Mouse (Mus musculus) hindbrain, embryonic 12.5 days (tissue): ENCODE measurements around the gene Bcl2. TPM values are rescaled to one million over a fixed set of nuclear protein-coding genes. Genes with fewer than 3 reads are reported as not detected.

ENCODE experiments used
- ATAC-seq: fragments of 200-750 bp; cut with Nextera tagmentation; 2 replicates; pipeline ENCODE4 v1.8.0; 2017; ENCODE audit warnings: moderate TSS enrichment; ENCODE audit not compliant: low FRiP score
- H3K27ac ChIP-seq: fragments of 300-500 bp; sonication (generic); 2 replicates; pipeline ENCODE4 v1.5.1; 2016; ENCODE audit warnings: mild to moderate bottlenecking
- H3K27me3 ChIP-seq: fragments of 300-500 bp; sonication (generic); 2 replicates; pipeline ENCODE4 v1.6.1; 2016; ENCODE audit warnings: mild to moderate bottlenecking
- H3K36me3 ChIP-seq: fragments of 300-500 bp; sonication (generic); 2 replicates; pipeline ENCODE4 v1.6.1; 2016; ENCODE audit warnings: mild to moderate bottlenecking
- H3K4me1 ChIP-seq: fragments of 300-500 bp; sonication (generic); 2 replicates; pipeline ENCODE4 v1.6.1; 2016
- H3K4me2 ChIP-seq: fragments of 300-500 bp; sonication (generic); replicated peaks from 2 replicates; pipeline ENCODE4 v1.6.1; 2016; ENCODE audit warnings: mild to moderate bottlenecking
- H3K4me3 ChIP-seq: fragments of 300-500 bp; sonication (generic); 2 replicates; pipeline ENCODE4 v1.5.1; 2016; ENCODE audit warnings: mild to moderate bottlenecking
- H3K9ac ChIP-seq: fragments of 300-500 bp; sonication (generic); 2 replicates; pipeline ENCODE4 v1.6.1; 2016; ENCODE audit warnings: mild to moderate bottlenecking, moderate library complexity
- H3K9me3 ChIP-seq: fragments of 300-500 bp; sonication (generic); replicated peaks from 2 replicates; pipeline ENCODE4 v1.6.1; 2016; ENCODE audit warnings: mild to moderate bottlenecking
- WGBS: fragments of 180-500 bp; shearing (Covaris S2); methylation state at CpG from one replicate; pipeline ENCODE4 v1.1.7; 2016; 5-methylcytosine and 5-hydroxymethylcytosine counted together
- polyA plus RNA-seq: library from polyadenylated mRNA; unstranded; fragments of >200 nt; fragmentation: Nextera tagmentation; extraction: Ambion mirVana; gene quantifications from 2 replicates; pipeline ENCODE4 v1.2.1, GENCODE M21; 2016

Bcl2 gene
- polyA plus RNA-seq, 1 experiment from 2014 or later, result 15.5 TPM

GRCm38 (mm10) chr1:106650427-106650826 lies 63.6 kb downstream of the Bcl2 start:
- H3K36me3 ChIP-seq, result no peaks in the 10 kb centered on the region
- peaks cover 4% of the 10 kb centered on the region; the same call in 1 of the 2 replicates for H3K4me1 ChIP-seq
- H3K9ac ChIP-seq, result no peak overlapping the region
- 83% methylated on average over 4 of the region's 4 CpGs for WGBS
- no peak overlapping the region for H3K4me3 ChIP-seq
- H3K4me2 ChIP-seq, result no peak overlapping the region
- H3K27ac ChIP-seq, result no peak overlapping the region
- no peaks in the 10 kb centered on the region for H3K9me3 ChIP-seq
- H3K27me3 ChIP-seq, result no peaks in the 10 kb centered on the region
- ATAC-seq, result no peak

GRCm38 (mm10) chr1:106647336-106647735 lies 66.7 kb downstream of the Bcl2 start:
- Histone ChIP-seq H3K4me3 (no peak overlapping the region), H3K27me3 (no peaks in the 10 kb centered on the region), H3K36me3 (no peaks in the 10 kb centered on the region), H3K4me1 (peaks cover 4% of the 10 kb centered on the region; the same call in 1 of the 2 replicates), H3K4me2 (no peak overlapping the region), H3K27ac (no peak overlapping the region), H3K9ac (no peak overlapping the region), H3K9me3 (no peaks in the 10 kb centered on the region)
- no peak for ATAC-seq
- WGBS, result 89% methylated on average over 3 of the region's 3 CpGs

- Histone ChIP-seq H3K4me3 (no peak overlapping the region), H3K9ac (no peak overlapping the region), H3K27me3 (no peaks in the 10 kb centered on the region), H3K4me2 (no peak overlapping the region), H3K9me3 (no peaks in the 10 kb centered on the region), H3K4me1 (no peaks in the 10 kb centered on the region), H3K27ac (no peak overlapping the region), H3K36me3 (no peaks in the 10 kb centered on the region)
- ATAC-seq, result no peak
- WGBS, result 89% methylated on average over 4 of the region's 4 CpGs
These were observed 69.5 kb downstream of the Bcl2 start for GRCm38 (mm10) chr1:106644566-106644965.

- Histone ChIP-seq H3K36me3 (no peaks in the 10 kb centered on the region), H3K27me3 (no peaks in the 10 kb centered on the region), H3K4me2 (no peak overlapping the region), H3K4me3 (no peak overlapping the region), H3K4me1 (no peaks in the 10 kb centered on the region), H3K27ac (no peak overlapping the region), H3K9me3 (no peaks in the 10 kb centered on the region), H3K9ac (no peak overlapping the region)
- ATAC-seq, result no peak
- 69% methylated on average over 3 of the region's 3 CpGs for WGBS
These were observed 70.5 kb downstream of the Bcl2 start for GRCm38 (mm10) chr1:106643527-106643926.

- Histone ChIP-seq H3K4me2 (no peak overlapping the region), H3K4me3 (no peak overlapping the region), H3K27ac (no peak overlapping the region), H3K36me3 (no peaks in the 10 kb centered on the region), H3K9me3 (no peaks in the 10 kb centered on the region), H3K9ac (no peak overlapping the region), H3K4me1 (no peaks in the 10 kb centered on the region), H3K27me3 (no peaks in the 10 kb centered on the region)
- ATAC-seq, result no peak
- 93% methylated on average over 1 of the region's 1 CpGs for WGBS
These were observed 73.5 kb downstream of the Bcl2 start for GRCm38 (mm10) chr1:106640577-106640976.

GRCm38 (mm10) chr1:106637705-106638104 lies 76.4 kb downstream of the Bcl2 start:
- Histone ChIP-seq H3K27ac (no peak overlapping the region), H3K4me1 (no peaks in the 10 kb centered on the region), H3K9ac (no peak overlapping the region), H3K27me3 (no peaks in the 10 kb centered on the region), H3K4me3 (no peak overlapping the region), H3K36me3 (no peaks in the 10 kb centered on the region), H3K4me2 (no peak overlapping the region), H3K9me3 (no peaks in the 10 kb centered on the region)
- no peak for ATAC-seq
- 95% methylated on average over 11 of the region's 11 CpGs for WGBS

GRCm38 (mm10) chr1:106636714-106637113 lies 77.4 kb downstream of the Bcl2 start:
- Histone ChIP-seq H3K9me3 (no peaks in the 10 kb centered on the region), H3K4me2 (no peak overlapping the region), H3K27ac (no peak overlapping the region), H3K4me1 (no peaks in the 10 kb centered on the region), H3K9ac (no peak overlapping the region), H3K36me3 (no peaks in the 10 kb centered on the region), H3K4me3 (no peak overlapping the region), H3K27me3 (no peaks in the 10 kb centered on the region)
- WGBS, result 53% methylated on average over 2 of the region's 2 CpGs
- no peak for ATAC-seq

- Histone ChIP-seq H3K27ac (no peak overlapping the region), H3K4me2 (no peak overlapping the region)
- WGBS, result 58% methylated on average over 3 of the region's 3 CpGs
These were observed 80.9 kb downstream of the Bcl2 start for GRCm38 (mm10) chr1:106633207-106633606.

GRCm38 (mm10) chr1:106631869-106632463 lies 82.1 kb downstream of the Bcl2 start:
- peaks cover 23% of the 10 kb centered on the region for H3K4me1 ChIP-seq
- no peak overlapping the region for H3K9ac ChIP-seq
- no peak overlapping the region for H3K27ac ChIP-seq
- WGBS, result 97% methylated on average over 3 of the region's 3 CpGs
- H3K4me3 ChIP-seq, result no peak overlapping the region
- H3K27me3 ChIP-seq, result no peaks in the 10 kb centered on the region
- H3K36me3 ChIP-seq, result no peaks in the 10 kb centered on the region
- ATAC-seq, result no peak
- H3K9me3 ChIP-seq, result no peaks in the 10 kb centered on the region
- H3K4me2 ChIP-seq, result no peak overlapping the region

More at GRCm38 (mm10) chr1:106633207-106633606, 80.9 kb downstream of the Bcl2 start:
- Histone ChIP-seq H3K36me3 (no peaks in the 10 kb centered on the region), H3K4me3 (no peak overlapping the region), H3K4me1 (peaks cover 23% of the 10 kb centered on the region), H3K27me3 (no peaks in the 10 kb centered on the region), H3K9me3 (no peaks in the 10 kb centered on the region), H3K9ac (no peak overlapping the region)
- ATAC-seq, result no peak

- H3K9me3 ChIP-seq, result no peaks in the 10 kb centered on the region
- H3K9ac ChIP-seq, result no peak overlapping the region
- WGBS, result 79% methylated on average over 2 of the region's 2 CpGs
- peaks cover 23% of the 10 kb centered on the region for H3K4me1 ChIP-seq
- no peak overlapping the region for H3K27ac ChIP-seq
- no peak for ATAC-seq
- H3K4me2 ChIP-seq, result no peak overlapping the region
- no peaks in the 10 kb centered on the region for H3K36me3 ChIP-seq
- H3K4me3 ChIP-seq, result no peak overlapping the region
- no peaks in the 10 kb centered on the region for H3K27me3 ChIP-seq
These were observed 83.1 kb downstream of the Bcl2 start for GRCm38 (mm10) chr1:106630973-106631372.

- no peaks in the 10 kb centered on the region for H3K36me3 ChIP-seq
- H3K9me3 ChIP-seq, result no peaks in the 10 kb centered on the region
- peak overlapping the region; percentile 48 for H3K27ac ChIP-seq
- ATAC-seq, result no peak
- 20% methylated on average over 4 of the region's 4 CpGs for WGBS
- no peaks in the 10 kb centered on the region for H3K27me3 ChIP-seq
- H3K4me1 ChIP-seq, result peaks cover 23% of the 10 kb centered on the region
- no peak overlapping the region for H3K9ac ChIP-seq
- H3K4me3 ChIP-seq, result no peak overlapping the region
- no peak overlapping the region for H3K4me2 ChIP-seq
These were observed 84.0 kb downstream of the Bcl2 start for GRCm38 (mm10) chr1:106629931-106630682.

- WGBS, result 8% methylated on average over 4 of the region's 4 CpGs
- H3K27me3 ChIP-seq, result no peaks in the 10 kb centered on the region
- H3K27ac ChIP-seq, result peak overlapping the region; percentile 48
These were observed 84.6 kb downstream of the Bcl2 start for GRCm38 (mm10) chr1:106629470-106629830.

More at GRCm38 (mm10) chr1:106629470-106629830, 84.6 kb downstream of the Bcl2 start:
- H3K9me3 ChIP-seq, result no peaks in the 10 kb centered on the region
- peak; percentile 17; the same call in 1 of the 2 replicates for ATAC-seq
- no peak overlapping the region for H3K9ac ChIP-seq
- H3K36me3 ChIP-seq, result no peaks in the 10 kb centered on the region
- no peak overlapping the region for H3K4me2 ChIP-seq
- H3K4me3 ChIP-seq, result no peak overlapping the region
- H3K4me1 ChIP-seq, result peaks cover 23% of the 10 kb centered on the region
